Mouse (Mus musculus): ENCODE measurements around the gene Coa7.

Coa7 gene

DNA sequence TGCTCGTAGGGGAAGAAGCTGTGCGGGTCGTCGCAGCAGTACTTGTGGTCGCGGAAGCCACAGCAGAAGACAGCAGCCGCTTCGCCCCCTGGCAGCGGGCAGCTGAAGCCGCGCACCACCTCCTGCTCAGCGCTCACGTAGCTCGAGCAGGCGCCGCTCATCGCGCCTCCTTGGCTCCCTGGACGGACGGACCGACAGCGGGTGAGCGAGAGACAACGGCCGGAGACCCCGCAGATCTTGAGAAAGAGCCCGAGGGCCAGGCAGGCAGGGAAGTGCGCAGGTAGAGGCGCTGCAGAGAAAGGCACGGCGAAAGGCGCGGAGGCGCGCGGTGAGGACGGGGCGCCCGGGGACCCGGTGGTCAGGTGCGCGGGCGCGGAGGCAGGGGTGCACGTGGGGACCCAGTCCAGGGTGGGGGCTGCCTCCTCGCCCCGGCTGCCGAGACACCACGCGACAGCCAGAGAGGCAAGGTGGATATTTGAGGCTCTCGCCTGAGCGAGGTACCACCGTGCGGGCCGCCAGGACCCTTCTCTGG is 55.3 kb downstream of the Coa7 start, which contains the start of gene Shisal2a:
Gene Shisal2a, minus strand, starts transcription at position 167 of the 532 bp plus-strand sequence.
- DNase-seq (ENCODE audit: extremely low spot score) = peak; percentile 55

DNA sequence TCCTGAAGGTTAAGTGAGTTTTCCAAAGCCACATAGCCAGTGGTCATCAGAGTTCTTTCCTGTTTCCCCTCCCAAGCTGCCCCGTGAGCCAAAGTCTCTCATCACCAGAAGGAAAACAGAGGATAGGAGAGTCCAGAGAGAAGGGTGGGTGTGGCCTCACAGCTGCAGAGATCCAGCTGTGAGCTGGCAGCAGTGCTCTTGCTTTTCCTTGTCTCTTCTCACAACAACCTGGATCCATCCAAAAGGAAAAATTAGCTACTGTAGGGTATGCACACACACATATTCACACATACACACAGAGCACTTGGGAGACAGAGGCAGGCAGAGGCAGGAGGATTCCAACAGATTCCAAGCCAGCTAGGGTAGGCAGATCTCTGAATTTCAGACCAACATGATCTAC is 58.1 kb downstream of the Coa7 start:
- no peak for DNase-seq (ENCODE audit: extremely low spot score)

DNA sequence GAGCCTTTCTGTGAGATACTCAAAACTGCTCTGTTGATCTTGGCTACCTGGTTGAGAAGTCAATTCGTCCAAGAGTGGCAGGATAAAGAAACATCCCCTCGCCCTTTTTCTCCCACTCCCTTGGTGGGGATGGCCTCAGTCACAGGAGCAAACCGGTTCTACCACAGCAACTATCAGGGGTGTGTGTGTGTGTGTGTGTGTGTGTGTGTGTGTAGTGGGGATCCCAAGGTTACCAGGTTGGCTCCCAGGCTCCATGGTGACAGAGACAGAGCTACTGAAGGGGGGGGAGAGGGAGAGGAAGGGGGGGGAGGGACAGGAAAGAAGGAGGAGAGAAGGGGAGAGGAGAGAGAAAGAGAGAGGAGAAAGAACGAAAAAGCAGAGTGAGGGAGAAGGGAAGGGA is 59.2 kb downstream of the Coa7 start:
- no peak for DNase-seq (ENCODE audit: extremely low spot score)

DNA sequence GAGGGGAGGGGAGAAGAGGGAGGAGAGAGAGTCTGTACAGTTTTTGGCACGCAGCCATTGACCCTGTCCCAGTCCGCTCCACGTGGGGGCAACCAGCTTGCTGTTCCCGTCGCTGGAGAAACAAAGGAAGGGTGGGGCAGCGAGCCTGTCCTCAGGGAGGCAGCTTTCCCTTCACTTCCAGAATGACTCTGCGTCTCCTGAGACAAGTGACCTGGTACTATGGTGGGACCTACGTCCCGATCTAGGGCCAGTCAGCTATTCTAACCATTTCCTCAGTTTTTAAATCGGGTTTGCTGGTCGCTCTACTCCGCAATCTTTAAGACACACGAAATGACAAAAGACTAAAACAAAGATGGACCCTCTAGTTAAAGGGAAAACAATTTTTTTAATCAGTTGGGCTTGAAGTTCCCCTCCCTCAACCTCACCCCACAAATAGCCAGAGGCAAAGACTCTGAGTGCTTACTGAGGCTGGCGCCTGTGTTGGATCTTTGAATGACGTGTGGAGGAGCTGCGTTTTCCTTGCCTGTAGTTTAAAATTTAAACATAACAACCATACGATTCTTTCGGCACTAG is 59.8 kb downstream of the Coa7 start:
- DNase-seq (ENCODE audit: extremely low spot score) = peak; percentile 73

DNA sequence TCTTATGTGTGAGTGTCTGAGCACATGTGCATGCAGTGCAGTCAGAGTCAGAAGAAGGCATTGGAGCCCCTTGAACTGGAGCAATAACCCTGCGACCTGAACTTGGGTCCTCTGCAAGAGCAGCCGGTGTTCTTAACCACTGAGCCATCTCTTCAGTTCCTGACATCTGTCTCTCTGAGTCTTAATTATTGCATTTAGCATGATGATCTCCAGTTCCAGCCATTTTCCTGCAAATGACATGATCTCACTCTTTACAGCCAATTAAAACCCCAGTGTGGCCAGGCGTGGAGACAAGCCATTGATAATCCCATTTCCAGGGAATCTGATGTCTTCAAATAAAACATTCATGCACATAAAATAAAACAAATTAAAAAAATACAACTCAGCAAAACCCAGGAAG is 60.8 kb downstream of the Coa7 start:
- DNase-seq (ENCODE audit: extremely low spot score) = no peak

DNA sequence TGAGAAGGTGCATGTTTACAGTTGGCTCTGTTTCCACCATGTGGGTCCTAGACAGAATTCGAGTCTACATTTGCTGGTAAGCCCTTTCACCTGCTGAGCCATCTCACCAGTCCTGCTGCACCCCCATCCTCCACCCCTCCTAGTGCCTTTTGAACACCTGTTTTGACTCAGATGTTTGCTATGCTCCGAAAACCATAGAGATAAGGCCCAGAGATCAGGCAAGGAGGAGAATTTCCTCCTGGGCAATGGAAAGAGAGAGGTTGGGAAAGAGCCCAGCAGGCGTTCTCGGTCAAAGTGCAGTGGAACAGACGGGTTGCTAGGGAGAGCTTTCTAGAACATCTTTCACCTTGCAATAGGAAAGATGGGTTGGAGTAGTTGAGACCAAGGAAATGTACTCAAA is 63.2 kb downstream of the Coa7 start:
- no peak for DNase-seq (ENCODE audit: extremely low spot score)
